Mouse (Mus musculus) liver (tissue): Measurements from ENCODE around the gene Narfl.

Experiments used
- DNase-seq: peaks from one replicate; pipeline ENCODE4 v3.0.0-alpha.2; 2020; ENCODE audit warnings: mixed read lengths

Narfl gene

DNA sequence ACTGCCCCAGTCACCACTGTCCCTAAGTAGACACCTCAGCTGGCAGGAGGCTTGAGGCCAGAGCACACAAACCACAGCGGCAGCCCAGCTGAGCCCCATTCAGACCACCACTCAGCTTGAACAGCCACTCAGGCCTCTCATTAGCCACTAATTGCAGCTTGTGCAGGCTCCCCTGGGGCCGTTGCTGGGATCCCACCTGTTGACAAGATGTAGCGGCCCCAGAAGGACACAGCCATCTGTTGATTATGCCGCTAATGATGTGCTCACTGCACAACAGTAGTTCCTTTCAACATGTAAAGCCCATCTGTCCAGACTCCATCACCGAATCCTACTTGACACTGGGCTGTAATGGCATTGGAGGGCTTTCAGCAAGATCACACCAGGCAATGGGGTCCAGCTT is 7.7 kb upstream of the Narfl start:
- DNase-seq, result no peak

DNA sequence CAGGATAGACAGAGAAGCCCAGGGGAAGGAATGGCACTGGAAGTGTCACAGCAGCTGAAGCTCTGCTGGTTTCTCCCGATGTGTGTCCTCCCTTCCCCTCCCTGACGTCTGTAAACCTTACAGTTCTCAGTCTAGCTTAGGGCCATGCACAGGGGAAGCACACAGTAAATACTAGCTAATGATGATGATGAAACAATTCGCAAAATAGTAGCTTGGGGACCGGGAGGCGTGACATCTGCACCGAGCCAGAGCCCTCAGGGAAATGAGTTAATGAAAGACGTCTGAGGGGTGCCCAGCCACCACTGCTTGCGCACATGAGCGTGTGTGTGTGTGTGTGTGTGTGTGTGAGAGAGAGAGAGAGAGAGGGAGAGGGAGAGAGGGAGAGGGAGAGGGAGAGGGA is 4.2 kb upstream of the Narfl start:
- no peak for DNase-seq

GRCm38 (mm10) chr17:25775318-25776062 is 1.9 kb downstream of the Narfl start:
- DNase-seq, result no peak

GRCm38 (mm10) chr17:25777948-25778347 is 4.4 kb downstream of the Narfl start:
- no peak for DNase-seq

DNA sequence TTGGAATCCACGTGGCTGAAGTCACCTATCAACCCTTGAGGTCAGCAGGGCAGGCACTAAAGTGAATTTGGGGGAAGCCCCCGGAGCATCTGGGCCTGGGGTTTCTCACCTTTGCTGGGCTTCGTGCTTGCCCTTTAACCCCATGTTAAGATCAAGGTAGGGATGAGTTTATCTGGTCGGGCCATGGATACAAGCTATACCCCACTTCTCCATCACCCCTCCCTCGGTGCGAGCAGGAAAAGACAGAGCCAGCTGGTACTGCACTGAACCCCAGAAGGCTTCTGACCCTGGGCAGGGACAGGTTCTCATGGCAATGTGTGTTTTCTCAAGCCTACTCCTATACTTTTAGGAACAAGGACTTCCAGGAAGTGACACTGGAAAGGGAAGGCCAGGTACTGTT is 7.8 kb downstream of the Narfl start:
- DNase-seq, result no peak

DNA sequence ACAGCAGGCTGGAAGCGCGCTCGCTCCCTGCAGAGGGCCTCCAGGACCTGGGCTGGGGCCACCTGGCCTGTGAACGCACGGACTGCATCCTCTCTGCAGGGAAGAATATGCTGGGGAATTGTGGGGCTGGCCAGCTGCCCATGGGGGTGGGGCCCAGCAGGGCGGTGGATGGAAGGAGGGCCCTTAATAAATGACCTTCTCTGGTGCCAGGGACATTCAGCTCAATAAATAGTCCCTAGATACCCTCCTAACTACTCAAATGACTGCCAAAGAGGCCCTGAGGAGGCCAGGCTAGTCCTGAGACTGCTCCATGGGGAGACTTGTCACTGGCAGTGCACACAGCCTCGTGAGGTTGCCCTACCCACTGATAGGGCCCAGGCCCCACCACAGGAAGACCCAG is 9.5 kb downstream of the Narfl start:
- no peak for DNase-seq

GRCm38 (mm10) chr17:25783861-25784574 is 10.4 kb downstream of the Narfl start:
- no peak for DNase-seq

GRCm38 (mm10) chr17:25785281-25785745 is 11.7 kb downstream of the Narfl start, which contains the start of gene Haghl:
Gene Haghl (minus strand): TSS chr17:25785673.
- peak; percentile 96 for DNase-seq

DNA sequence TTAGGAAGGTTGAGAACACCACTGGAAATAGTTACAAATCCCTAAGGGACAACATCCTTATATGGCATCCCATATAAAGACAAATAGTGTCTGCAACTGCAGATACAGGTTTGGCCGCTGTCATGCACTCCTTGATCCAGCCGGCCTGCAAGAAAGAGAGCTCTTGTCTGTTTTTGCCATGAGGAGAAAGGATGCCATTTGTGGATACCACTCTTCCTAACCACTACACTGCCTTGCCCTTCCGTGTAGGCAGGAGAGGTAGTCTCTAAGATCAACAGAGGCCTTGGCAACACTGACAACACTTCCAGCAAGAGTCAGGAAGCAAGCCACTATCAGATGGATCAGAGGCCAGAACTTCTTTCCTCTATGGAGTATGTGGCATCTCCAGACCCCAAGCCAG is 12.7 kb downstream of the Narfl start, which contains the start of gene Ccdc78:
Gene Ccdc78, plus strand, starts transcription at position 301 of the 400 bp plus-strand sequence.
- no peak for DNase-seq

GRCm38 (mm10) chr17:25786781-25787504 is 13.4 kb downstream of the Narfl start:
- no peak for DNase-seq

GRCm38 (mm10) chr17:25791320-25791842 is 17.8 kb downstream of the Narfl start:
- no peak for DNase-seq

DNA sequence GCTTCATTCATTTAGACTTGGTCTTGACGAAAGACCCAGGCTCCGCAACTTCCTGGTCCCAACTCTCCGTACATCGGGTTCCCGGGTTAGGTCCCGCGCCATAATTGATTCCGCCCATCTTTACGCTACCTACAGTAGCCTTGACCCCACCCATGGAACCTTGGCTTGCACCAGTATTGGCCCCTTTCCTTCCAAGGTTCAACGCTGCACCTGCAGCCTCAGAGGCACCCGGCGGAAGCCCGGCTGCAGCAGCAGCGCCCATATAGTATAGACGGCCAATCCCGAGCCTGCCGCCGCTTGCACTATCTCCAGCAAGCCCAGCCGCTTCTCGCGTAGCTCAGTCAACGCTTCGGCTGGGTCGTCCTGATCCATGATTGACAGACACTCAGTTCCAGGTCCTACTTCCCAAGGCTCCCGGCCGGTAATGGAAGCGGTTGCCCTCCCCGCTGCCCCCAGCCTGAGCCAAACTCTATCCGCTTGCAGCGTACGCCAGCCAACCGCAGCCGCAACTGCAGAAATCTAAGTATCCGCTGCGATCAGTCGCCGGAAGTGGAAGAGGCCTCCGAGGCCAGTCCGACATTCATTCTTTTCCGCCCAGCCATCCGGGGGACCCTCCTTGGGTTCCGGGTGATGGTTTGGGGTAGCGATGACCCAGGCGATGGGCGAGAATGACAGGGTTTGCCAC is 18.4 kb downstream of the Narfl start:
- peak; percentile 84 for DNase-seq

- peak; percentile 76 for DNase-seq
These were observed 19.0 kb downstream of the Narfl start, which contains the start of gene Fam173a for GRCm38 (mm10) chr17:25792615-25793014. Gene Fam173a (minus strand): TSS chr17:25792901.

GRCm38 (mm10) chr17:25794197-25794596 is 20.6 kb downstream of the Narfl start:
- no peak for DNase-seq

DNA sequence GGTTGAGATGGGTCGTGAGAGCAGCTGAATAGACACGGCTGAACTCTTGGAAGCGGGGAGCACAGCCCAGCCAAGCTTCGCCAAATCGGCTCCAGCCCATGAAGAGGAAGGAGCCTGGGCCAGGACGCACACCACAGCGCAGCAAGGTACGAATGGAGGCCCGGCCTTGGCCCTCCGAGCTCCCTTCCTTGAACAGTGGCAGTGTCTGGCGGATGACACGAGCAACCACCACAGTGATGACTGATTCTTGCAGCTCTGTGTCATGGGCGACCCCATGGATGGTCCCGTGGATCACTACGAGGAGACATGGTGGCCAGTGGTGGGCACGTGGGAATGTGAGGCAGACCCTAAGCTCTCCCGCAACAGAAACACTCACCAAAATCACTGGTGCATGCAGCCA is 21.4 kb downstream of the Narfl start:
- DNase-seq, result no peak

GRCm38 (mm10) chr17:25795609-25796092 is 22.1 kb downstream of the Narfl start, which contains the start of gene AC134908.4:
Gene AC134908.4 (minus strand): TSS chr17:25795659.
- peak; percentile 25 for DNase-seq

DNA sequence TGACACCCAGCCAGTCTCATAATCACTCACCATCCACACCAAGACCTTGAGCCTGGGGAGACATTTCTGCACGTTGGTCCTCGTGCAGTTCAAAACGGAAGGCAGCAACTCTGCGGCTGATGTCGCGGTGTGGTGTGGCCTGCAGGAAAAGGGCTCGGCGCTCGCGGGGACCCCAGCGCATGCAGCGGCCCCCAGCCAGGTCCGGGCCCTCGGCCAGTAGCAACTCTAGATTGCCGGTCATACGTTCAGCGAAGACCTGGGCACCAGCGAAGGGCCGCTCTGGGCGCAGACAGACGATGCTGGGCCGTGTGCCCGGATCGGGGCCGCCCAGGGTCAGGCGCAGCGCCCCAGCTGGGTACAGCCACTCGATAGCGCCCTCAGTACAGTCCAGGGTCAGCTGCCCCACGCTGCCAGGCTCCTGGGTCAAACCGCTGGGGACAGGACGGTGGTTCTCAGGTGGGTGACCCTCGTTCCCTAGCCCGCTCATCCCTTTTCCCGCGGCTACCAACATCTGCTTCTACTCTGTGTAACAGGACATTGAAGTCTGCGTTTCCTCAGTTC is 22.7 kb downstream of the Narfl start:
- DNase-seq, result peak; percentile 18

- peak; percentile 93 for DNase-seq
These were observed 23.4 kb downstream of the Narfl start, which contains the start of gene Metrn for GRCm38 (mm10) chr17:25796951-25797369. Gene Metrn (minus strand): TSS chr17:25797136.

- DNase-seq, result peak; percentile 57
These were observed 27.5 kb downstream of the Narfl start for GRCm38 (mm10) chr17:25801029-25801428.

DNA sequence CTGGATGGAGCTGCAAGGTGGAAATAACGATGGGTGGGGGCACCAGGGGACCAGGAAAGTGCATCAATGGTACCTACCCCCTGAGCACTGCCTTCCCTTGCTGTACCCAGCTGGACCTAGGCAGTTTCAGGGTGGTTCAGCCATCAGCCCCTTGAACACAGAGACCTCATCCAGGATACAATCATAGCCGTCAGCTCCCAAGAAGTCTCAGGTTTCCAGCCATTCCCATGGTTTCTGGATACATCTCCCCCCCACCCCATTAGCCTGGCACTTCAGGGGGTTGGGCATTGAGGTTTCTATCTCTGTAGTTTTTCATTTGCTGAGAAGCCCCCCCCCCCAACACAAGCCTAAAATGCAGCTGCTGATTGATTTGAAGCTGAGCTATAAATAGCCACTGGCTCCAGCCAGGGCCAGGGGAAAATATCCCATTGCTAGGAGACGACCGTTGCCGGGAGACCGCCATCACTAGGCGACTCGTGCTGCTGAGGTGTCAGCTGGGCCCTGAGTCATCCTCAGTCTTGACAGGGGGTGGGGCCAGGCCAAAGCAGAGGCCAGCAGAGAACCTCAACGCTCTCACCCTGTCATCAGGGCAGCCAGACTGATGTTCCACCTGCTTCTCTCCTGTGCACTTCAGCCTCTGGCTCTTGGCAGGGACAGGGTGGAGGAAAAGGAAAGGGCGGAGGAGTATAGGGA is 29.4 kb downstream of the Narfl start:
- no peak for DNase-seq

GRCm38 (mm10) chr17:25806507-25806906 is 32.9 kb downstream of the Narfl start:
- no peak for DNase-seq
